8 mouse cellular contexts compared by ENCODE assay signal in the genomic region with DNA sequence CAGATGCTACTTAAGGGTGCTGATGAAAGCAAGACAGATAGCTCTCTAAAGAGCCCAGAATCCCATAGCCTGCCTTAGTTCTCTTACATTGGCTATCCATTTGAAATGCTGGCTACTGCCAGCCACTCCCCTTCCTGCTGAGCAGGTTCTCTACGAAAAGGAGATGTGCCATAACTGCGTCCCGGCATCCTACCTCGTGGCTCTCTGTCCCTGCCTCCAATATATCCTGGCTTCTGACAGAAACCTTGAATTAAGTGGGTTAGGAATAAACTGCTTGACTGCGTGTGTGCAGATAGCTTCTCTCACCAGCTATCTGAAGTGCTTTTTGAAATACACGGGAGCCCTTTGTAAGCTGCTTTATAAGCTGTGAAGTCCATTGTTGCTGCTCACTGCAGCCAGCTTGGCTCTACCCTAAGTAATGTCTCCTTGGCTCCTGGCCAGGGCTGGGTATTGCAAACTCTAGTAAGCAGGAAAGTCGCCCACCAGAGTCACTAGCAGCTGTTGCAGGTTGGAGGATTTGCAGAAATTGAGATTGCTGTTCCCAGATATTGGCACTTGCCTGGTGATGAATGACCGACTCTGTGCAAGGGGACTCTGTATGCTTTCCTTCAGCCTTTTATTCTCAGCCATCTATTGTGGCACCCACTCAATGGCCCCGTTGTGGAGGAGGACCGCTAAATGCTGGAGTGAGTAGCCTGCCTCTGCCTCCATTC.
A peak's percentile ranks its signal among the peaks of the same experiment; 100 is the strongest.
DNase-seq lines count a peak whose midpoint lies in the region; ATAC-seq and TF ChIP-seq lines count a peak whose summit lies in the region.

No protein-coding gene starts in this region.

- no peaks in the 10 kb centered on the region for H3K27me3 ChIP-seq in heart, postnatal 0 days (ENCODE audit: control insufficient read depth, insufficient read depth, low read length)
- H3K27me3 ChIP-seq in forebrain, postnatal 0 days (ENCODE audit: insufficient read depth, low read length), result no peaks in the 10 kb centered on the region
- no peaks in the 10 kb centered on the region for H3K27me3 ChIP-seq in neural tube, embryonic 12.5 days (replicated peaks)
- H3K27me3 ChIP-seq in liver, embryonic 11.5 days (replicated peaks; ENCODE audit: control insufficient read depth, insufficient read depth, low read length), result no peaks in the 10 kb centered on the region

- peak; percentile 47; the same call in 1 of the 2 replicates for ATAC-seq in heart, postnatal 0 days (ENCODE audit: insufficient read depth, low read depth)
- peak; percentile 32 for ATAC-seq in forebrain, postnatal 0 days
- peak; percentile 80 for ATAC-seq in neural tube, embryonic 12.5 days (ENCODE audit: low FRiP score, low read depth)
- no peak for ATAC-seq in liver, embryonic 11.5 days (replicated peaks; ENCODE audit: low FRiP score)

- H3K4me1 ChIP-seq in heart, postnatal 0 days (ENCODE audit: control insufficient read depth, insufficient read depth), result 0 out of 2 replicates have a peak, but pooled peaks cover 4% of the 10 kb centered on the region
- peaks cover 27% of the 10 kb centered on the region; the same call in 1 of the 2 replicates for H3K4me1 ChIP-seq in forebrain, postnatal 0 days (ENCODE audit: insufficient read depth)
- peaks cover 28% of the 10 kb centered on the region for H3K4me1 ChIP-seq in neural tube, embryonic 12.5 days
- peaks cover 3% of the 10 kb centered on the region; the same call in 1 of the 2 replicates for H3K4me1 ChIP-seq in liver, embryonic 11.5 days (replicated peaks; ENCODE audit: control insufficient read depth, insufficient read depth, low read length)

- TF ChIP-seq CTCF in heart, postnatal 0 days (IDR thresholded peaks at IDR 0.05; ENCODE audit: low read depth), result no peak
- no peak for TF ChIP-seq CTCF in forebrain, postnatal 0 days (IDR thresholded peaks at IDR 0.05; ENCODE audit: low read depth)

- H3K36me3 ChIP-seq in heart, postnatal 0 days (replicated peaks; ENCODE audit: control insufficient read depth, insufficient read depth, low read length), result no peaks in the 10 kb centered on the region
- H3K36me3 ChIP-seq in forebrain, postnatal 0 days (ENCODE audit: insufficient read depth), result no peaks in the 10 kb centered on the region
- no peaks in the 10 kb centered on the region for H3K36me3 ChIP-seq in neural tube, embryonic 12.5 days
- H3K36me3 ChIP-seq in liver, embryonic 11.5 days (ENCODE audit: control insufficient read depth, insufficient read depth, low read length), result no peaks in the 10 kb centered on the region

- no peak for TF ChIP-seq EP300 in heart, postnatal 0 days (IDR thresholded peaks at IDR 0.05; ENCODE audit: low read depth)

- H3K4me2 ChIP-seq in heart, postnatal 0 days (ENCODE audit: low read depth, low read length), result no peak overlapping the region
- no peak overlapping the region for H3K4me2 ChIP-seq in forebrain, postnatal 0 days (ENCODE audit: low read depth)
- peak overlapping the region; percentile 32 for H3K4me2 ChIP-seq in neural tube, embryonic 12.5 days (replicated peaks)
- no peak overlapping the region for H3K4me2 ChIP-seq in liver, embryonic 11.5 days

- intact Hi-C loops in heart, postnatal 25 days (cut with DNase I), result no loop called here

- no peaks in the 10 kb centered on the region for H3K9me3 ChIP-seq in heart, postnatal 0 days (replicated peaks; ENCODE audit: control insufficient read depth, low read length)
- no peaks in the 10 kb centered on the region for H3K9me3 ChIP-seq in forebrain, postnatal 0 days (ENCODE audit: low read length)
- no peaks in the 10 kb centered on the region for H3K9me3 ChIP-seq in neural tube, embryonic 12.5 days
- H3K9me3 ChIP-seq in liver, embryonic 11.5 days (ENCODE audit: control insufficient read depth, low read length), result no peaks in the 10 kb centered on the region

- no peak overlapping the region for H3K4me3 ChIP-seq in heart, postnatal 0 days (ENCODE audit: low read depth, low read length)
- no peak overlapping the region for H3K4me3 ChIP-seq in forebrain, postnatal 0 days (ENCODE audit: low read depth, low read length)
- no peak overlapping the region for H3K4me3 ChIP-seq in neural tube, embryonic 12.5 days
- no peak overlapping the region for H3K4me3 ChIP-seq in liver, embryonic 11.5 days (ENCODE audit: low read depth, low read length)

- H3K27ac ChIP-seq in heart, postnatal 0 days (ENCODE audit: low read depth), result no peak overlapping the region
- H3K27ac ChIP-seq in forebrain, postnatal 0 days (ENCODE audit: low read depth, low read length), result no peak overlapping the region
- peak overlapping the region; percentile 70 for H3K27ac ChIP-seq in neural tube, embryonic 12.5 days
- H3K27ac ChIP-seq in liver, embryonic 11.5 days (ENCODE audit: low read depth, low read length), result no peak overlapping the region

- no peak overlapping the region for H3K9ac ChIP-seq in heart, postnatal 0 days (replicated peaks; ENCODE audit: low read depth, low read length)
- no peak overlapping the region for H3K9ac ChIP-seq in forebrain, postnatal 0 days
- H3K9ac ChIP-seq in neural tube, embryonic 12.5 days, result no peak overlapping the region
- no peak overlapping the region for H3K9ac ChIP-seq in liver, embryonic 11.5 days (ENCODE audit: low read depth, low read length)

- 41% methylated on average over 10 of the region's 10 CpGs for WGBS in heart, postnatal 0 days
- WGBS in forebrain, postnatal 0 days, result 10% methylated on average over 10 of the region's 10 CpGs
- 22% methylated on average over 10 of the region's 10 CpGs for WGBS in neural tube, embryonic 12.5 days
- WGBS in liver, embryonic 11.5 days, result 87% methylated on average over 10 of the region's 10 CpGs

- DNase-seq in heart, postnatal 0 days (ENCODE audit: low spot score), result no peak
- no peak for DNase-seq in heart, postnatal 25 days (ENCODE audit: low spot score)
- DNase-seq in adrenal gland, postnatal 36 days, result peak; percentile 24 to 35
- peak; percentile 79 for DNase-seq in forebrain, postnatal 0 days
- DNase-seq in layer of hippocampus, adult 9-11 months, result peak; percentile 86
- DNase-seq in urinary bladder, postnatal 25 days (ENCODE audit: low spot score), result no peak
- DNase-seq in liver, embryonic 11.5 days (ENCODE audit: low spot score), result no peak

Comparison
In these comparisons a context has a peak if more than half of its experiments do, and no peak if none do; other contexts are left out.
1. DNase-seq: peak in adrenal gland, postnatal 36 days (2 of 2), forebrain, postnatal 0 days (single experiment) and layer of hippocampus, adult 9-11 months (single experiment); none in heart, postnatal 0 days (single experiment), heart, postnatal 25 days (single experiment), urinary bladder, postnatal 25 days (single experiment) and liver, embryonic 11.5 days (single experiment).